Mouse (Mus musculus): Measurements from ENCODE around the gene Dhrs7.

The Dhrs7 gene

GRCm38 (mm10) chr12:72664735-72665337 lies at the start of gene Dhrs7:
Gene Dhrs7 (minus strand): TSS chr12:72664909.
- 1% methylated on average over 33 of the region's 33 CpGs for WGBS

- 53% methylated on average over 3 of the region's 3 CpGs for WGBS
Observed at GRCm38 (mm10) chr12:72709981-72710380, 45.3 kb upstream of the Dhrs7 start.

GRCm38 (mm10) chr12:72704068-72704467 lies 39.4 kb upstream of the Dhrs7 start:
- WGBS: 88% methylated on average over 4 of the region's 4 CpGs

GRCm38 (mm10) chr12:72700013-72700412 lies 35.3 kb upstream of the Dhrs7 start:
- 66% methylated on average over 1 of the region's 1 CpGs for WGBS

GRCm38 (mm10) chr12:72694901-72695463 lies 30.3 kb upstream of the Dhrs7 start:
- 44% methylated on average over 9 of the region's 9 CpGs for WGBS

GRCm38 (mm10) chr12:72694438-72694837 lies 29.7 kb upstream of the Dhrs7 start:
- WGBS: 45% methylated on average over 12 of the region's 12 CpGs

GRCm38 (mm10) chr12:72693895-72694294 lies 29.2 kb upstream of the Dhrs7 start:
- 29% methylated on average over 6 of the region's 6 CpGs for WGBS

GRCm38 (mm10) chr12:72688281-72688680 lies 23.6 kb upstream of the Dhrs7 start:
- 53% methylated on average over 2 of the region's 2 CpGs for WGBS

GRCm38 (mm10) chr12:72687741-72688140 lies 23.0 kb upstream of the Dhrs7 start:
- 22% methylated on average over 6 of the region's 6 CpGs for WGBS

- 82% methylated on average over 4 of the region's 4 CpGs for WGBS
Observed at GRCm38 (mm10) chr12:72686566-72686965, 21.9 kb upstream of the Dhrs7 start.

- WGBS: 100% methylated on average over 3 of the region's 3 CpGs
Observed at GRCm38 (mm10) chr12:72683612-72684011, 18.9 kb upstream of the Dhrs7 start.

GRCm38 (mm10) chr12:72682511-72683282 lies 18.0 kb upstream of the Dhrs7 start:
- WGBS: 69% methylated on average over 8 of the region's 8 CpGs

- 100% methylated on average over 1 of the region's 1 CpGs for WGBS
Observed at GRCm38 (mm10) chr12:72681919-72682318, 17.2 kb upstream of the Dhrs7 start.

GRCm38 (mm10) chr12:72679635-72680034 lies 14.9 kb upstream of the Dhrs7 start:
- 74% methylated on average over 3 of the region's 3 CpGs for WGBS

GRCm38 (mm10) chr12:72674820-72675219 lies 10.1 kb upstream of the Dhrs7 start:
- WGBS: 68% methylated on average over 2 of the region's 2 CpGs

GRCm38 (mm10) chr12:72674079-72674797 lies 9.5 kb upstream of the Dhrs7 start:
- WGBS: 73% methylated on average over 7 of the region's 7 CpGs

- 93% methylated on average over 6 of the region's 6 CpGs for WGBS
Observed at GRCm38 (mm10) chr12:72671516-72672135, 6.9 kb upstream of the Dhrs7 start.

GRCm38 (mm10) chr12:72670921-72671320 lies 6.2 kb upstream of the Dhrs7 start:
- 92% methylated on average over 8 of the region's 8 CpGs for WGBS

GRCm38 (mm10) chr12:72667868-72668469 lies 3.3 kb upstream of the Dhrs7 start:
- WGBS: 71% methylated on average over 10 of the region's 10 CpGs

GRCm38 (mm10) chr12:72666015-72666414 lies 1.3 kb upstream of the Dhrs7 start:
- 93% methylated on average over 5 of the region's 5 CpGs for WGBS

GRCm38 (mm10) chr12:72664020-72664734 lies 532 bp downstream of the Dhrs7 start:
- WGBS: 4% methylated on average over 28 of the region's 28 CpGs

All from cerebral cortex, adult 2 months (tissue).